20 mouse cellular contexts compared by ENCODE assay signal in the genomic region with DNA sequence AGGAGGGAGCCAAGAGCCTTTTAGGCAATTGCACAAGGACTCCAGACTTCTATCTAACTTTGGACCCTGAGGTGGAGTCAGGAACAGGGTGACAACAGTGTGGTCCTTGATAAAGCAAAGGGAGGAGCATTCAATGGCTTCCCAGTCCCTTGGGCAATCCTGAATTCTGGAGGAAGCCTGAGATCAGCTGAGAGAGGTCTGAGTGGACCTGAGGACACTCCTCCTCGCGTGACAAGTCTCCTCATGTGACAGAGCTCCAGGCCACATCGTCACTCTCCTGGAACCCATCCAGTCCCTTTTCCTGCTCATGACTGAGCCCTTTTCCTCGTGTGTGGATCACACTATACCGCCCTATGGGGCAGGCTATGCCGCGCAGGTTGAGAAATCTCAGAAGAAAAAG. TPM values are rescaled to one million over a fixed set of nuclear protein-coding genes. Genes with fewer than 3 reads are reported as not detected.
A peak's percentile ranks its signal among the peaks of the same experiment; 100 is the strongest.
DNase-seq lines count a peak whose midpoint lies in the region; ATAC-seq lines count a peak whose summit lies in the region.
"Had no signal": no experiment of that assay in that cellular context is flagged by ENCODE, and none has a peak within 500 bp of the region (broad histone marks: within the 10 kb centered on the region; RNA-seq: fewer than 3 reads in every experiment).

No protein-coding gene starts in this region.

- no peaks in the 10 kb centered on the region for H3K9me3 ChIP-seq in kidney, embryonic 15.5 days (replicated peaks)
- no peaks in the 10 kb centered on the region for H3K9me3 ChIP-seq in lung, embryonic 16.5 days (ENCODE audit: control insufficient read depth, low read length)
- H3K9me3 ChIP-seq: embryonic facial prominence, embryonic 12.5 days; G1E; heart, embryonic 15.5 days; lung, embryonic 15.5 days; midbrain, embryonic 13.5 days had no signal

- DNase-seq in heart, adult 11 months, result peak; percentile 88
- DNase-seq in heart, adult 9 months (ENCODE audit: low spot score in 2 of 2), result no peak
- DNase-seq in kidney, postnatal 36 days, result peak; percentile 17 to 26
- DNase-seq in testis, postnatal 14 days (ENCODE audit: low spot score), result no peak
- DNase-seq in embryo, embryonic 10 days (ENCODE audit: low spot score), result no peak
- DNase-seq: adrenal gland, adult 8-10 months; cerebellum, postnatal 36 days; gastrocnemius, postnatal 14 days; liver; right cerebral cortex, postnatal 14 days; thymus, postnatal 4 days had no signal

- H3K36me3 ChIP-seq in kidney, embryonic 15.5 days, result no peaks in the 10 kb centered on the region
- H3K36me3 ChIP-seq in lung, embryonic 16.5 days (ENCODE audit: control insufficient read depth, insufficient read depth, low read length), result no peaks in the 10 kb centered on the region
- H3K36me3 ChIP-seq: embryonic facial prominence, embryonic 12.5 days; G1E; heart, embryonic 15.5 days; lung, embryonic 15.5 days; midbrain, embryonic 13.5 days had no signal

- WGBS in kidney, embryonic 15.5 days, result 77% methylated on average over 7 of the region's 7 CpGs
- 53% methylated on average over 7 of the region's 7 CpGs for WGBS in lung, embryonic 16.5 days

- no peaks in the 10 kb centered on the region for H3K27me3 ChIP-seq in kidney, embryonic 15.5 days
- no peaks in the 10 kb centered on the region for H3K27me3 ChIP-seq in lung, embryonic 16.5 days (ENCODE audit: control insufficient read depth, insufficient read depth, low read depth, low read length)
- H3K27me3 ChIP-seq: embryonic facial prominence, embryonic 12.5 days; lung, embryonic 15.5 days; midbrain, embryonic 13.5 days had no signal

- H3K9ac ChIP-seq in kidney, embryonic 15.5 days, result no peak overlapping the region
- no peak overlapping the region for H3K9ac ChIP-seq in lung, embryonic 16.5 days (ENCODE audit: low read length)
- H3K9ac ChIP-seq: embryonic facial prominence, embryonic 12.5 days; heart, embryonic 15.5 days; hindbrain, embryonic 14.5 days; lung, embryonic 15.5 days; midbrain, embryonic 13.5 days had no signal

- no peaks in the 10 kb centered on the region for H3K4me1 ChIP-seq in kidney, embryonic 15.5 days
- H3K4me1 ChIP-seq in lung, embryonic 16.5 days (replicated peaks; ENCODE audit: control insufficient read depth, insufficient read depth, low read length), result no peaks in the 10 kb centered on the region
- H3K4me1 ChIP-seq: embryonic facial prominence, embryonic 12.5 days; heart, embryonic 15.5 days; lung, embryonic 15.5 days; midbrain, embryonic 13.5 days had no signal

- no peak for ATAC-seq in kidney, embryonic 15.5 days (replicated peaks; ENCODE audit: low FRiP score)
- peak; percentile 31; the same call in 1 of the 2 replicates for ATAC-seq in lung, embryonic 16.5 days (ENCODE audit: low read depth)
- ATAC-seq: midbrain, embryonic 13.5 days had no signal

- H3K4me2 ChIP-seq in kidney, embryonic 15.5 days, result no peak overlapping the region
- no peak overlapping the region for H3K4me2 ChIP-seq in lung, embryonic 16.5 days (ENCODE audit: low read depth, low read length)
- H3K4me2 ChIP-seq: embryonic facial prominence, embryonic 12.5 days; heart, embryonic 15.5 days; hindbrain, embryonic 14.5 days; lung, embryonic 15.5 days; midbrain, embryonic 13.5 days had no signal

- no peak overlapping the region for H3K27ac ChIP-seq in kidney, embryonic 15.5 days
- H3K27ac ChIP-seq in lung, embryonic 16.5 days (ENCODE audit: low read length), result no peak overlapping the region
- H3K27ac ChIP-seq: embryonic facial prominence, embryonic 12.5 days; heart, embryonic 15.5 days; hindbrain, embryonic 14.5 days; kidney, postnatal 0 days; lung, embryonic 15.5 days; midbrain, embryonic 13.5 days had no signal

- no peak overlapping the region for H3K4me3 ChIP-seq in kidney, embryonic 15.5 days (replicated peaks)
- H3K4me3 ChIP-seq in lung, embryonic 16.5 days (ENCODE audit: low read length), result no peak overlapping the region
- H3K4me3 ChIP-seq: embryonic facial prominence, embryonic 12.5 days; heart, embryonic 15.5 days; lung, embryonic 15.5 days; midbrain, embryonic 13.5 days had no signal

RNA-seq across cellular contexts. Expression of a gene that starts 1.7 kb away (rescaled TPM):
- 0.05 and 0.09 TPM in 2 replicates for polyA plus RNA-seq in kidney, embryonic 15.5 days (2015; fragmentation: Nextera tagmentation; extraction: Ambion mirVana)
- 0.06 TPM in 1 of 2 replicates, not detected in the other for polyA plus RNA-seq in lung, embryonic 16.5 days (2015; fragmentation: Nextera tagmentation; extraction: Ambion mirVana)
- polyA plus RNA-seq: embryonic facial prominence, embryonic 12.5 days; G1E; heart, embryonic 15.5 days had no signal

RNA-seq across cellular contexts. Expression of a gene that starts 9.2 kb away (rescaled TPM):
- polyA plus RNA-seq in kidney, embryonic 15.5 days (2015; fragmentation: Nextera tagmentation; extraction: Ambion mirVana), result 0.45 and 0.66 TPM in 2 replicates
- 0.48 and 0.91 TPM in 2 replicates for polyA plus RNA-seq in lung, embryonic 16.5 days (2015; fragmentation: Nextera tagmentation; extraction: Ambion mirVana)
- polyA plus RNA-seq: G1E had no signal

RNA-seq across cellular contexts. Expression of a gene that starts 47.7 kb away (rescaled TPM):
- 87.4 and 93.7 TPM in 2 replicates for polyA plus RNA-seq in kidney, embryonic 15.5 days (2015; fragmentation: Nextera tagmentation; extraction: Ambion mirVana)
- polyA plus RNA-seq in lung, embryonic 16.5 days (2015; fragmentation: Nextera tagmentation; extraction: Ambion mirVana), result 69.2 and 74.4 TPM in 2 replicates

RNA-seq across cellular contexts. Expression of a gene that starts 58.2 kb away (rescaled TPM):
- 31.0 and 34.2 TPM in 2 replicates for polyA plus RNA-seq in kidney, embryonic 15.5 days (2015; fragmentation: Nextera tagmentation; extraction: Ambion mirVana)
- 31.8 and 35.3 TPM in 2 replicates for polyA plus RNA-seq in lung, embryonic 16.5 days (2015; fragmentation: Nextera tagmentation; extraction: Ambion mirVana)

Comparison
In these comparisons a context has a peak if more than half of its experiments do, and no peak if none do; other contexts are left out.
1. DNase-seq: peak in heart, adult 11 months (single experiment) and kidney, postnatal 36 days (2 of 2); none in heart, adult 9 months (0 of 2), testis, postnatal 14 days (single experiment) and embryo, embryonic 10 days (single experiment).